Mouse (Mus musculus) erythroid progenitor cell, adult 5-6 weeks (primary cell): Measurements from ENCODE around the gene Znhit3. TPM values are rescaled to one million over a fixed set of nuclear protein-coding genes. Genes with fewer than 3 reads are reported as not detected.

Experiments used
- ATAC-seq: replicated peaks from 2 replicates; pipeline ENCODE4 v1.8.0; 2016; ENCODE audit warnings: moderate number of reproducible peaks, mild to moderate bottlenecking, moderate TSS enrichment, inconsistent platforms; ENCODE audit not compliant: poor library complexity, low FRiP score, severe bottlenecking
- total RNA-seq, 2 experiments: library from RNA; stranded (forward) in 1 of 2; stranded (reverse) in 1 of 2; fragments of 150-400 nt in 1 of 2; fragments of 186-747, 209-891 nt in 1 of 2; gene quantifications; 2 replicates each; pipeline versions ENCODE4 v1.2.3 to v1.2.4; 2015 to 2017; ENCODE audit warnings: low replicate concordance in 2 of 2

Gene Znhit3
- total RNA-seq, 2 experiments from 2014 or later, result 14.2 to 26.4 TPM

GRCm38 (mm10) chr11:84939508-84940053 lies 23.4 kb upstream of the Znhit3 start:
- ATAC-seq, result no peak

- no peak for ATAC-seq
Measured at GRCm38 (mm10) chr11:84932261-84932660, 16.1 kb upstream of the Znhit3 start.

- ATAC-seq, result no peak
Measured at GRCm38 (mm10) chr11:84920981-84921380, 4.8 kb upstream of the Znhit3 start.

- no peak for ATAC-seq
Measured at GRCm38 (mm10) chr11:84919951-84920350, 3.8 kb upstream of the Znhit3 start.

- ATAC-seq, result peak; percentile 60
Measured at GRCm38 (mm10) chr11:84919276-84919675, 3.1 kb upstream of the Znhit3 start.

GRCm38 (mm10) chr11:84918425-84918824 lies 2.3 kb upstream of the Znhit3 start:
- ATAC-seq, result peak; percentile 79

GRCm38 (mm10) chr11:84916703-84917300 lies 636 bp upstream of the Znhit3 start:
- ATAC-seq, result no peak

GRCm38 (mm10) chr11:84914673-84915072 lies 1.5 kb downstream of the Znhit3 start:
- no peak for ATAC-seq

- ATAC-seq, result no peak
Measured at GRCm38 (mm10) chr11:84910411-84910810, 5.8 kb downstream of the Znhit3 start.

GRCm38 (mm10) chr11:84908480-84908879 lies 7.7 kb downstream of the Znhit3 start:
- no peak for ATAC-seq

GRCm38 (mm10) chr11:84907081-84907480 lies 9.1 kb downstream of the Znhit3 start:
- no peak for ATAC-seq

- no peak for ATAC-seq
Measured at GRCm38 (mm10) chr11:84904597-84905144, 11.5 kb downstream of the Znhit3 start.

- ATAC-seq, result no peak
Measured at GRCm38 (mm10) chr11:84893113-84893512, 23.1 kb downstream of the Znhit3 start.

GRCm38 (mm10) chr11:84891705-84892104 lies 24.5 kb downstream of the Znhit3 start:
- ATAC-seq, result no peak

GRCm38 (mm10) chr11:84889492-84889891 lies 26.7 kb downstream of the Znhit3 start:
- no peak for ATAC-seq

GRCm38 (mm10) chr11:84888025-84888424 lies 28.1 kb downstream of the Znhit3 start:
- no peak for ATAC-seq

GRCm38 (mm10) chr11:84886767-84887511 lies 29.2 kb downstream of the Znhit3 start:
- ATAC-seq, result no peak

- ATAC-seq, result no peak
Measured at GRCm38 (mm10) chr11:84886236-84886635, 29.9 kb downstream of the Znhit3 start.

GRCm38 (mm10) chr11:84885238-84885637 lies 30.9 kb downstream of the Znhit3 start:
- no peak for ATAC-seq

GRCm38 (mm10) chr11:84882346-84882745 lies 33.8 kb downstream of the Znhit3 start:
- no peak for ATAC-seq

GRCm38 (mm10) chr11:84880971-84881370 lies 35.2 kb downstream of the Znhit3 start:
- ATAC-seq, result peak; percentile 16; the same call in 1 of the 2 replicates
